8 mouse cellular contexts compared by ENCODE assay signal in the genomic region with DNA sequence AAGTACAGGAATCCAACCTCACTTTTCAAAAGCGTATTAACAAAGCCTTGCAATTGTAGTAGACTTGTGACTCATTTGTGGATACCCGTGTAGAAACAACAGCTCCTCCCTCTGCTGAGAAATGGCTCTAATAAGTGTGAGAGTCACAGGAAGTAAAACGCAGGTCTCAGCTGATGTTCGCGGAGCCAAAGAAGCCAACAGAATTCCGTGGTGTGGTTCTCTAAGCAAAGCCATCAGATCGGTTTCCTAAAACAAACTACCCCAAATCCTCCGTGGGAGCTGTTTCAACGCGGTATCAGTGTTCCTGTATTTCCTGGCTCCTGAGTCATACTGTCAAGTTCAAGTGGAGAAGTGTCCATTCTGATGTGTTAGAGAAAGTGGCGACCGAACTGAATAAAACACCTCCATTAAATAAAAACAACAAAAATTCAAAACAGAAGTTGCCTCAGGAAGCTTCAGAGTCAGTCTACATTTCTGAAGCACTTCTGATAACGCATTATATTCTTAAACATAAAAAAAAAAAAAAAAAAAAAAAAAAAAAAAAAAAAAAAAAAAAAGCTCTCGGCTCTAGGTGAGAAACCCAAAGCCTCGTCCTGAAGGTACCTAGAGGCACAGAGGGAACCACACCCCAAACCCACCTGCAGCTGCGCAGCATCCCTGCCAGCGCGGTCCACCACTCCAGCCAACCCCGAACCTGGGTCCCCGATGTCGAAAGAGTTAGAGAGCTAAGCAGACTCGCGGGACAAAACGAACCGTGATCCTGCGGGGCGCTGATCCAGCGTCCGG. TPM values are rescaled to one million over a fixed set of nuclear protein-coding genes. Genes with fewer than 3 reads are reported as not detected.
DNase-seq lines count a peak whose midpoint lies in the region; ATAC-seq and TF ChIP-seq lines count a peak whose summit lies in the region.

No protein-coding gene starts in this region.

- no peaks in the 10 kb centered on the region for H3K9me3 ChIP-seq in neural tube, embryonic 12.5 days

- TF ChIP-seq CTCF in liver, adult 2 months (IDR thresholded peaks at IDR 0.05; ENCODE audit: low read depth, low read length), result no peak

- peak overlapping the region; percentile 58 for H3K9ac ChIP-seq in liver, adult 2 months (ENCODE audit: low read depth, low read length)
- H3K9ac ChIP-seq in neural tube, embryonic 12.5 days, result peak overlapping the region; percentile 64

- peak overlapping the region; percentile 90 for H3K4me2 ChIP-seq in neural tube, embryonic 12.5 days (replicated peaks)

- intact Hi-C loops in left cerebral cortex, postnatal 10 days (cut with DNase I), result no loop called here

- no peak overlapping the region for H3K27ac ChIP-seq in liver, adult 2 months (replicated peaks; ENCODE audit: insufficient read depth, low read depth, low read length)
- no peak overlapping the region for H3K27ac ChIP-seq in neural tube, embryonic 12.5 days

- no peaks in the 10 kb centered on the region for H3K4me1 ChIP-seq in liver, adult 2 months (ENCODE audit: control insufficient read depth, insufficient read depth, low read length)
- H3K4me1 ChIP-seq in neural tube, embryonic 12.5 days, result no peaks in the 10 kb centered on the region

- H3K36me3 ChIP-seq in liver, adult 2 months (ENCODE audit: control insufficient read depth, insufficient read depth, low read length), result no peaks in the 10 kb centered on the region
- H3K36me3 ChIP-seq in neural tube, embryonic 12.5 days, result no peaks in the 10 kb centered on the region

- ATAC-seq in neural tube, embryonic 12.5 days (ENCODE audit: low FRiP score, low read depth), result no peak; the same call in 1 of the 2 replicates

- DNase-seq in adrenal gland, adult 2 months, result peak; percentile 56
- no peak for DNase-seq in adrenal gland, postnatal 25 days
- peak; percentile 23 to 33 for DNase-seq in urinary bladder, postnatal 36 days (ENCODE audit: low spot score in 2 of 2)
- no peak for DNase-seq in urinary bladder, postnatal 14 days (ENCODE audit: low spot score)
- DNase-seq in forelimb bud, embryonic 11.5 days (ENCODE audit: low read depth, low spot score), result peak; percentile 10
- DNase-seq in liver, adult 2 months (ENCODE audit: extremely low read depth, low read depth, low spot score), result no peak
- no peak for DNase-seq in left cerebral cortex, postnatal 10 days (ENCODE audit: extremely low spot score in 1 of 2, low spot score in 2 of 2)

- H3K4me3 ChIP-seq in liver, adult 2 months (ENCODE audit: insufficient read depth, low read depth, low read length), result peak overlapping the region; percentile 86
- H3K4me3 ChIP-seq in neural tube, embryonic 12.5 days, result peak overlapping the region; percentile 77

- no peaks in the 10 kb centered on the region for H3K27me3 ChIP-seq in liver, adult 2 months (ENCODE audit: control insufficient read depth, insufficient read depth, low read length)
- peaks cover 4% of the 10 kb centered on the region; the same call in 1 of the 2 replicates for H3K27me3 ChIP-seq in neural tube, embryonic 12.5 days (replicated peaks)

- no peak for TF ChIP-seq POLR2A in liver, adult 2 months (IDR thresholded peaks at IDR 0.05; ENCODE audit: extremely low read depth, insufficient read depth, low read length)

- 17% methylated on average over 29 of the region's 29 CpGs for WGBS in liver, adult 2 months
- 7% methylated on average over 29 of the region's 29 CpGs for WGBS in neural tube, embryonic 12.5 days

- no peaks in the 10 kb centered on the region for H3K79me2 ChIP-seq in liver, adult 2 months (ENCODE audit: control insufficient read depth, insufficient read depth, low read length)

RNA-seq across cellular contexts. Expression of a gene that starts 0.5 kb away (rescaled TPM):
- total RNA-seq in adrenal gland, adult 2 months (2021), result 1 to 10 TPM; 8.7 to 8.9 TPM
- polyA plus RNA-seq in adrenal gland, adult 2 months (2012; rRNA removed), result 5.1 and 11.0 TPM in 2 replicates
- 13.1 and 16.1 TPM in 2 replicates for total RNA-seq in adrenal gland, postnatal 25 days (2021)
- 0.94 and 1.5 TPM in 2 replicates for total RNA-seq in liver, adult 2 months (2014; rRNA removed)
- 0.18 and 0.65 TPM in 2 replicates for polyA plus RNA-seq in liver, adult 2 months (2012; rRNA removed)
- polyA plus RNA-seq in neural tube, embryonic 12.5 days (2016; fragmentation: Nextera tagmentation; extraction: Ambion mirVana), result 2.3 and 4.5 TPM in 2 replicates
- 1 to 10 TPM in 1 of 2 experiments, under 1 TPM in 1; 0.32 to 1.2 TPM for total RNA-seq in left cerebral cortex, postnatal 10 days (2021)

RNA-seq across cellular contexts. Expression of a gene that starts 41.6 kb away (rescaled TPM):
- total RNA-seq in adrenal gland, adult 2 months (2021), result 10 to 100 TPM; 13.3 to 14.0 TPM
- 89.9 and 92.4 TPM in 2 replicates for polyA plus RNA-seq in adrenal gland, adult 2 months (2012; rRNA removed)
- 13.1 and 14.2 TPM in 2 replicates for total RNA-seq in adrenal gland, postnatal 25 days (2021)
- 7.7 and 7.9 TPM in 2 replicates for total RNA-seq in liver, adult 2 months (2014; rRNA removed)
- polyA plus RNA-seq in liver, adult 2 months (2012; rRNA removed), result 20.1 and 22.0 TPM in 2 replicates
- polyA plus RNA-seq in neural tube, embryonic 12.5 days (2016; fragmentation: Nextera tagmentation; extraction: Ambion mirVana), result 30.4 and 31.2 TPM in 2 replicates
- total RNA-seq in left cerebral cortex, postnatal 10 days (2021), result 1 to 10 TPM; 7.8 to 8.8 TPM

Comparison
In these comparisons a context has a peak if more than half of its experiments do, and no peak if none do; other contexts are left out.
1. DNase-seq: peak in adrenal gland, adult 2 months (single experiment), urinary bladder, postnatal 36 days (2 of 2) and forelimb bud, embryonic 11.5 days (single experiment); none in adrenal gland, postnatal 25 days (single experiment), urinary bladder, postnatal 14 days (single experiment), liver, adult 2 months (single experiment) and left cerebral cortex, postnatal 10 days (0 of 2).